Mouse (Mus musculus) left cerebral cortex, postnatal 25 days (tissue): ENCODE results near the gene Kif28. TPM values are rescaled to one million over a fixed set of nuclear protein-coding genes. Genes with fewer than 3 reads are reported as not detected.
"Not testable (repeated sequence)": the region's sequence is repeated elsewhere in the genome, so short reads cannot be mapped to it uniquely, and the experiment has no call there.

Experiments
- DNase-seq, 2 experiments: peaks; one replicate each; pipeline ENCODE4 v3.0.0; 2022; ENCODE audit warnings: low spot score in 2 of 2, mixed read lengths in 1 of 2
- intact Hi-C: fragments of 180-260 bp; cut with DNase I; formaldehyde crosslinking; loops from one replicate; pipeline ENCODE4 v1.15.1; 2025
- total RNA-seq, 2 experiments: library from RNA; stranded (reverse); gene quantifications; 2 replicates each; pipeline ENCODE4 v1.2.3; 2021

Kif28 gene
- under 1 TPM in 1 of 2 experiments, not detected in 1; 0.23 TPM for total RNA-seq

GRCm38 (mm10) chr1:179745171-179745570, at the start of gene Kif28:
Gene Kif28 (minus strand): TSS chr1:179745271.
- intact Hi-C loops: no loop called here

GRCm38 (mm10) chr1:179787281-179787680, 42.2 kb upstream of the Kif28 start:
- intact Hi-C loops: no loop called here
- no peak for DNase-seq

More at GRCm38 (mm10) chr1:179745171-179745570, at the start of gene Kif28:
- DNase-seq: no peak

- peak in 1 of 2 experiments; percentile 5 for DNase-seq
- intact Hi-C loops: no loop called here
Observed at GRCm38 (mm10) chr1:179785502-179785901, 40.4 kb upstream of the Kif28 start.

GRCm38 (mm10) chr1:179784098-179784497, 39.0 kb upstream of the Kif28 start:
- intact Hi-C loops: no loop called here
- DNase-seq: no peak

GRCm38 (mm10) chr1:179776831-179777230, 31.8 kb upstream of the Kif28 start:
- DNase-seq: no peak
- intact Hi-C loops: no loop called here

GRCm38 (mm10) chr1:179760553-179760952, 15.5 kb upstream of the Kif28 start:
- intact Hi-C loops: no loop called here
- no peak for DNase-seq

GRCm38 (mm10) chr1:179760086-179760485, 15.0 kb upstream of the Kif28 start:
- intact Hi-C loops: no loop called here
- no peak for DNase-seq

- DNase-seq: no peak
- intact Hi-C loops: loop anchor here (5.0 kb wide), 1 partner anchor 36 kb away; no protein-coding TSS in a partner anchor
Observed at GRCm38 (mm10) chr1:179756477-179756876, 11.4 kb upstream of the Kif28 start.

- intact Hi-C loops: no loop called here
- DNase-seq: peak; percentile 13 to 25
Observed at GRCm38 (mm10) chr1:179753006-179753405, 7.9 kb upstream of the Kif28 start.

GRCm38 (mm10) chr1:179752276-179752675, 7.2 kb upstream of the Kif28 start:
- no peak for DNase-seq
- intact Hi-C loops: no loop called here

- intact Hi-C loops: no loop called here
- DNase-seq: no peak
Observed at GRCm38 (mm10) chr1:179743593-179744193, 1.4 kb downstream of the Kif28 start.

- intact Hi-C loops: loop anchor here (5.0 to 10.0 kb wide), 3 partner anchors 92 to 229 kb away; no protein-coding TSS in a partner anchor
- DNase-seq: no peak
Observed at GRCm38 (mm10) chr1:179736483-179736882, 8.6 kb downstream of the Kif28 start.

GRCm38 (mm10) chr1:179734500-179735474, 10.3 kb downstream of the Kif28 start:
- DNase-seq: peak; percentile 56 to 70
- intact Hi-C loops: loop anchor here (5.0 to 10.0 kb wide), 3 partner anchors 90 to 227 kb away; no protein-coding TSS in a partner anchor

GRCm38 (mm10) chr1:179731391-179731790, 13.7 kb downstream of the Kif28 start:
- DNase-seq: no peak
- intact Hi-C loops: loop anchor here (10.0 kb wide), 2 partner anchors 87 to 197 kb away; no protein-coding TSS in a partner anchor

GRCm38 (mm10) chr1:179728661-179729060, 16.4 kb downstream of the Kif28 start:
- intact Hi-C loops: no loop called here

GRCm38 (mm10) chr1:179722811-179723469, 22.1 kb downstream of the Kif28 start:
- intact Hi-C loops: no loop called here

More at GRCm38 (mm10) chr1:179728661-179729060, 16.4 kb downstream of the Kif28 start:
- DNase-seq: no peak

GRCm38 (mm10) chr1:179715786-179716185, 29.3 kb downstream of the Kif28 start:
- intact Hi-C loops: no loop called here
- DNase-seq: no peak

More at GRCm38 (mm10) chr1:179722811-179723469, 22.1 kb downstream of the Kif28 start:
- no peak for DNase-seq

GRCm38 (mm10) chr1:179715289-179715688, 29.8 kb downstream of the Kif28 start:
- DNase-seq, intact Hi-C loops: not testable (repeated sequence)

- no peak for DNase-seq
- intact Hi-C loops: no loop called here
Observed at GRCm38 (mm10) chr1:179713367-179713766, 31.7 kb downstream of the Kif28 start.

GRCm38 (mm10) chr1:179712658-179713057, 32.4 kb downstream of the Kif28 start:
- intact Hi-C loops: no loop called here
- DNase-seq: no peak
